Mouse (Mus musculus) A20 (cell line): Measurements from ENCODE around the gene Clic1.

Experiments
- DNase-seq: peaks from one replicate; pipeline ENCODE4 v3.0.0-alpha.2; 2011; ENCODE audit warnings: low read depth, low spot score

Gene Clic1

GRCm38 (mm10) chr17:35088825-35089644, 39.3 kb downstream of the Clic1 start, which contains the start of gene Abhd16a:
Gene Abhd16a (plus strand): TSS chr17:35089263.
- DNase-seq = peak; percentile 98

- DNase-seq = peak; percentile 23
Observed at GRCm38 (mm10) chr17:35090166-35090932, 40.6 kb downstream of the Clic1 start.

- no peak for DNase-seq
Observed at GRCm38 (mm10) chr17:35092403-35093198, 42.8 kb downstream of the Clic1 start.

GRCm38 (mm10) chr17:35094475-35095365, 45.0 kb downstream of the Clic1 start:
- DNase-seq = no peak

- DNase-seq = no peak
Observed at GRCm38 (mm10) chr17:35096597-35096996, 46.8 kb downstream of the Clic1 start.

GRCm38 (mm10) chr17:35097164-35097655, 47.4 kb downstream of the Clic1 start:
- no peak for DNase-seq

GRCm38 (mm10) chr17:35100196-35100765, 50.5 kb downstream of the Clic1 start:
- DNase-seq = no peak

- no peak for DNase-seq
Observed at GRCm38 (mm10) chr17:35101161-35101560, 51.4 kb downstream of the Clic1 start.

- DNase-seq = no peak
Observed at GRCm38 (mm10) chr17:35102299-35102698, 52.5 kb downstream of the Clic1 start.

GRCm38 (mm10) chr17:35103221-35103690, 53.5 kb downstream of the Clic1 start:
- no peak for DNase-seq

GRCm38 (mm10) chr17:35104079-35104478, 54.3 kb downstream of the Clic1 start:
- no peak for DNase-seq

- no peak for DNase-seq
Observed at GRCm38 (mm10) chr17:35104754-35105153, 55.0 kb downstream of the Clic1 start.

GRCm38 (mm10) chr17:35105740-35106389, 56.1 kb downstream of the Clic1 start:
- DNase-seq = peak; percentile 58

GRCm38 (mm10) chr17:35106522-35106921, 56.8 kb downstream of the Clic1 start:
- DNase-seq = no peak

- no peak for DNase-seq
Observed at GRCm38 (mm10) chr17:35108097-35108496, 58.3 kb downstream of the Clic1 start, which contains the start of gene Ly6g5c. Gene Ly6g5c (plus strand): TSS chr17:35108279.
